Mouse (Mus musculus) liver, embryonic 14.5 days (tissue): ENCODE results near the gene Utp14a. TPM values are rescaled to one million over a fixed set of nuclear protein-coding genes. Genes with fewer than 3 reads are reported as not detected.

Source experiments
- ATAC-seq: fragments of 200-750 bp; cut with Nextera tagmentation; 2 replicates; pipeline ENCODE4 v1.8.0; 2017; ENCODE audit warnings: moderate number of reproducible peaks, mild to moderate bottlenecking, moderate library complexity; ENCODE audit not compliant: insufficient read depth
- DNase-seq, 3 experiments: peaks; one replicate each; pipeline ENCODE4 v3.0.0-alpha.2; 2012 to 2013; ENCODE audit warnings: low read depth in 3 of 3, low spot score in 3 of 3
- H3K27ac ChIP-seq: fragments of 300-500 bp; sonication (generic); 2 replicates; pipeline ENCODE4 v1.5.1; 2014; ENCODE audit warnings: moderate library complexity, mild to moderate bottlenecking, control low read depth, inconsistent platforms
- H3K27me3 ChIP-seq: fragments of 300-500 bp; sonication (generic); 2 replicates; pipeline ENCODE4 v1.6.1; 2014; ENCODE audit warnings: mild to moderate bottlenecking, low read length, moderate library complexity; ENCODE audit not compliant: control insufficient read depth, insufficient read depth
- H3K36me3 ChIP-seq: fragments of 300-500 bp; sonication (generic); replicated peaks from 2 replicates; pipeline ENCODE4 v1.6.1; 2014; ENCODE audit warnings: low read depth; ENCODE audit not compliant: control insufficient read depth, insufficient read depth
- H3K4me1 ChIP-seq, 2 experiments: fragments of 200-500 bp in 1 of 2; fragments of 300-500 bp in 1 of 2; sonication (generic) in 1 of 2; replicated peaks; 2 replicates each; pipeline ENCODE4 v1.6.1; 2012 to 2014; ENCODE audit warnings: antibody characterized with exemption in 1 of 2, inconsistent platforms in 1 of 2, low read length in 1 of 2; ENCODE audit not compliant: control insufficient read depth in 2 of 2, insufficient read depth in 2 of 2
- H3K4me2 ChIP-seq: fragments of 300-500 bp; sonication (generic); 2 replicates; pipeline ENCODE4 v1.6.1; 2014; ENCODE audit warnings: low read depth, mild to moderate bottlenecking, control low read depth, moderate library complexity
- H3K4me3 ChIP-seq, 2 experiments: fragments of 200-500 bp in 1 of 2; fragments of 300-500 bp in 1 of 2; sonication (generic) in 1 of 2; 2 replicates each; pipeline ENCODE4 v1.5.1; 2012 to 2014; ENCODE audit warnings: low read depth in 2 of 2, low read length in 2 of 2, mild to moderate bottlenecking in 2 of 2, control low read depth in 1 of 2, inconsistent platforms in 1 of 2, moderate library complexity in 1 of 2; ENCODE audit not compliant: insufficient read depth in 1 of 2
- H3K9ac ChIP-seq: fragments of 300-500 bp; sonication (generic); replicated peaks from 2 replicates; pipeline ENCODE4 v1.6.1; 2014; ENCODE audit warnings: mild to moderate bottlenecking, control low read depth, moderate library complexity
- H3K9me3 ChIP-seq: fragments of 300-500 bp; sonication (generic); 2 replicates; pipeline ENCODE4 v1.6.1; 2016; ENCODE audit warnings: low read length, mixed read lengths; ENCODE audit not compliant: control insufficient read depth
- CTCF ChIP-seq: IDR thresholded peaks from 2 replicates; pipeline ENCODE4 v1.5.1; 2016; ENCODE audit warnings: antibody characterized with exemption, low read depth, control low read depth
- EP300 ChIP-seq: IDR thresholded peaks from 2 replicates; pipeline ENCODE4 v1.6.1; 2016; ENCODE audit warnings: antibody characterized with exemption, low read depth
- WGBS: fragments of 180-500 bp; shearing (Covaris S2); extraction: QIAGEN DNeasy Blood & Tissue Kit; methylation state at CpG from one replicate; pipeline ENCODE4 v1.1.7; 2014; ENCODE audit not compliant: insufficient replicate concordance; 5-methylcytosine and 5-hydroxymethylcytosine counted together
- polyA plus RNA-seq, 2 experiments: library from polyadenylated mRNA; depleted of rRNA in 1 of 2; stranded (reverse) in 1 of 2; unstranded in 1 of 2; fragments of >200 nt; fragmentation: Nextera tagmentation in 1 of 2; extraction: Ambion mirVana in 1 of 2; gene quantifications; 2 replicates each; pipeline versions ENCODE4 v1.2.1 to v1.2.3; 2012 to 2014

The Utp14a gene
- polyA plus RNA-seq, 2 experiments = 9.0 to 9.8 TPM

DNA sequence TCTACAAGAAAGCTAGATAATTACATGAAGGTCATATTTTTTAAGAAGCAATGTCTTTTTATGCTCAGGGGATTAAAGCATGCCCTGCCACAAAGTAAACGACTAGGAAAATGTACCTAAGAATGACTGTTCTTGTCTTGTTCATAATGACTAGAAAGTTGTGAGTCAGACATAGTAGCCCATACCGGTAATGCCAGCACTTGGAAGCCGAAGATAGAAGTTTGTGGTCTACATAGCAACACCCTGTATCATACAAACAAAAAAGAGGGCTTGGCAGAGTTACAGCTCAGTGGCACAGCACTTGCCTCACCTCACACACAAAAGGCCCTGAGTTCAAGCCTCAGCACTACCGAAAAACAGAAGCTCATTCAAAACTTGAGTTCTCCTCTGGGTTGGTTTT, 15.0 kb downstream of the Utp14a start:
- ATAC-seq = no peak
- H3K4me3 ChIP-seq = no peak overlapping the region
- no peaks in the 10 kb centered on the region for H3K9me3 ChIP-seq
- H3K4me2 ChIP-seq = no peak overlapping the region
- TF ChIP-seq EP300 (no peak), CTCF (no peak)
- no peaks in the 10 kb centered on the region for H3K27me3 ChIP-seq
- H3K4me1 ChIP-seq = no peaks in the 10 kb centered on the region
- 68% methylated on average over 4 of the region's 4 CpGs for WGBS
- no peaks in the 10 kb centered on the region for H3K36me3 ChIP-seq
- no peak for DNase-seq
- H3K9ac ChIP-seq = no peak overlapping the region
- no peak overlapping the region for H3K27ac ChIP-seq

DNA sequence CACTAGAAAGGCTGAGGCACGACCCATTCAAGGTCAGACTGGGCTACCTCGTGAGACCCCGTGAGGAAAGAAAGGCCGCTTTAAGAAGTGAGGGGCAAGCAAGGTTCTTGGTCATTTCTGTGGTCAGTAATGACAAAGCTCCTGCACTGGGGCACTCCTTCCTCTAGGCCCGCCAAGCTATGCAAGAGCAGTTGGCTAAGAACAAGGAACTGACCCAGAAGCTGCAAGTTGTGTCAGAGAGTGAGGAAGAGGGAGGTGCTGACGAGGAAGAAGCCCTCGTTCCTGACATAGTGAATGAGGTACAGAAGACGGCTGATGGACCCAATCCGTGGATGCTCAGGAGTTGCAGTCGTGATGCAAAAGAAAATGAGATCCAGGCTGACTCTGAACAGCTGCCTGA, 18.0 kb downstream of the Utp14a start:
- no peaks in the 10 kb centered on the region; the same call in 1 of the 2 replicates for H3K36me3 ChIP-seq
- H3K4me3 ChIP-seq = no peak overlapping the region
- no peak for DNase-seq
- H3K27me3 ChIP-seq = no peaks in the 10 kb centered on the region
- no peak overlapping the region for H3K27ac ChIP-seq
- no peak overlapping the region for H3K9ac ChIP-seq
- WGBS = 69% methylated on average over 10 of the region's 10 CpGs
- H3K9me3 ChIP-seq = no peaks in the 10 kb centered on the region
- H3K4me1 ChIP-seq = no peaks in the 10 kb centered on the region
- H3K4me2 ChIP-seq = no peak overlapping the region
- ATAC-seq = no peak
- TF ChIP-seq EP300 (no peak), CTCF (no peak)

DNA sequence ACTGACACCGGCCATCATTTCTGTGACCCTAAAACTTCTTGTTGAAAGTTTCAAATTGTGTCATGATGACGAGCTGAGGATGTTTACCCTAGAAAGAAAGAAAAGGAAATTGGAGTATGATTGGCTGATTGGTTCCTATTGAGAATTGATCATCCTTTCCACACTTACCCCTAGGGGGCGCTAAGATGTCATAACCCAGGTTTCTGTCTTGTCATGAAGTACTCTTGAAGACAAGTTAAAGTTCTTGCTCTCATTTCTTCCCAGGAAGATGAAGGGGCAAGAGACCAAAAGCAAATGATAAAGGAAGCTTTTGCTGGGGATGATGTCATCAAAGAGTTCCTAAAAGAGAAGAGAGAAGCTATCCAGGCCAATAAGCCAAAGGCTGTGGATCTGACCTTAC, 21.4 kb downstream of the Utp14a start:
- Histone ChIP-seq H3K9me3 (no peaks in the 10 kb centered on the region), H3K4me1 (no peaks in the 10 kb centered on the region; a peak in 1 of 4 replicates), H3K4me3 (no peak overlapping the region), H3K9ac (no peak overlapping the region), H3K27me3 (no peaks in the 10 kb centered on the region), H3K4me2 (no peak overlapping the region), H3K36me3 (no peaks in the 10 kb centered on the region; the same call in none of the 2 replicates), H3K27ac (no peak overlapping the region)
- ATAC-seq (no peak), DNase-seq (no peak)
- 37% methylated on average over 3 of the region's 3 CpGs for WGBS
- TF ChIP-seq EP300 (no peak), CTCF (peak; percentile 69)

DNA sequence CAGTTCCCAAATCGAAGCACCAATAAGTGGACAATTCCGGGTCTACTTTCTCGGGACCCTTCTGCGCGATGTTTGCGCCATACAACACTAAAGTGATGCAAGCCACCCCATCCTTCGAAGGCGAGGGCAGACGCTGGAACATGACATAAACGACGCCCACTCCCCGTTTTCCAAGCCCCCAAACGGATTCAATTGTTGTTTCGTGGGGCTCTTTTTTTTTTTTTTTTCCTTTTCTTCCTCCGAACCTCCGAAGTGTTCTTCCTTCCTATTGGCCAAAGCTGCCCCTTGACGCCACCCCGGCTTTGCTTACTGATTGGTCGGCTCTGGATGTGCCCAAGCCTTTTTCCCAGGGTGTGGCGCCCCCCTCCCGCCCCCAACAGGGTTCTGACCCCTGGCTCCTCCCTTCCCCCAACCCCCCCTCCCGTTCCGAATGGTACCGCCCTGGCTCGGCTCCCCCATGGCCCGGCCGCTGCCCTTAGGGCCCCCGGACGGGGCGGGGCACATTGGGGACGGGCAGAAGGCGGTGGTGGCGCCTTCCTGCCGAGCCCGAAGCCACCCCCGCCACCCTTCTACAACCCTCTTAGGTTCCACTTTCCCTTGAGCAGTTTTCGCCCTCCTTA, 27.8 kb downstream of the Utp14a start:
- Histone ChIP-seq H3K36me3 (no peaks in the 10 kb centered on the region; the same call in none of the 2 replicates), H3K9me3 (no peaks in the 10 kb centered on the region), H3K4me3 (peak overlapping the region; percentile 44 to 92), H3K27me3 (no peaks in the 10 kb centered on the region), H3K9ac (peak overlapping the region; percentile 64), H3K4me2 (peak overlapping the region; percentile 60), H3K4me1 (peaks cover 30 to 34% of the 10 kb centered on the region in 2 experiments), H3K27ac (peak overlapping the region; percentile 81)
- TF ChIP-seq CTCF = no peak
- 0 out of 2 replicates have a peak, but pooled peaks have one; percentile 0 for TF ChIP-seq EP300
- ATAC-seq = peak; percentile 79
- WGBS = 7% methylated on average over 35 of the region's 37 CpGs
- DNase-seq = peak; percentile 83 to 87 (median 86)

DNA sequence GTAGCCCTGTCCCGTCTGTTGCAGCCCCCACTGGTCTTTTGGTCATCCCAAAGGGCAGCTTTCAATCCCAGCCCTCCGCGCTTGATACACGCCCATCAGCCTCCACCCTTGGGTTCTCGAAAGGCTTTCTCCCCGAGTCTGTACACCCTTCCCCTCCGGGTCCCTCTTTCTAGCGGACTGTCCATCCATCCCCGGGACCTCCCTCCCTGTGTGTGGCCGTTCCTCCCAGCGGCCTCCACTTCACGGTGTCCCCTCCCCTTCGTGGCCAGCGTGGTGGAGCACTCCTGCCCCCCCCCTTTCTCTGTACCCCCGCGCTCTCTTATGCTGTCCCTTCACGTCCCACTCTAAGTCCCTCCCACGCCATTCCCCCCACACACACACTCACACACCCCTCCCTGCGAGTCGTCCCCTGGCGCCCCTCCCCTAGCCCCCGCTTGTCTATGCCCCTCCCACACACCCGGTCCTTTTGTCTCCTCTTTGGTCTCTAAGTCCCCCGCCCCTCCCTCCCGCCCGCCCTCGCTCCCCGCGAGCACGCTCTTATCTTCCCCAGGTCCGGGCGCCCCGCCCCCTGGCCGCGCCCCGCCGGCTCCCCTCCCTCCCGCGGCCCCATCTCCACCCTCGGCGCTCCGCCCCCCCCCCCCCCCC, 28.5 kb downstream of the Utp14a start:
- Histone ChIP-seq H3K4me3 (peak overlapping the region; percentile 44 to 65), H3K4me2 (peak overlapping the region; percentile 60), H3K9me3 (no peaks in the 10 kb centered on the region), H3K36me3 (no peaks in the 10 kb centered on the region), H3K27me3 (no peaks in the 10 kb centered on the region), H3K4me1 (peaks cover 30 to 34% of the 10 kb centered on the region in 2 experiments), H3K27ac (peak overlapping the region; percentile 81), H3K9ac (peak overlapping the region; percentile 63)
- peak; percentile 72 to 75 (median 72) for DNase-seq
- ATAC-seq = peak; percentile 71
- no peak for TF ChIP-seq CTCF
- TF ChIP-seq EP300 = no peak
- 5% methylated on average over 34 of the region's 42 CpGs for WGBS
